Mouse (Mus musculus) embryonic fibroblast, embryonic 13.5 days (primary cell): ENCODE data around the gene Acox3.

Source experiments
- CTCF ChIP-seq: IDR thresholded peaks from 2 replicates; pipeline ENCODE4 v1.5.1; 2011; ENCODE audit warnings: mild to moderate bottlenecking, control low read depth, low read length, moderate library complexity, borderline replicate concordance; ENCODE audit not compliant: insufficient read depth
- POLR2A ChIP-seq: IDR thresholded peaks from 2 replicates; pipeline ENCODE4 v1.6.1; 2011; ENCODE audit warnings: low read depth, mild to moderate bottlenecking, control low read depth, low read length, moderate library complexity

GRCm38 (mm10) chr5:35609381-35609780 lies 26.5 kb downstream of the Acox3 start:
- TF ChIP-seq CTCF, result no peak
- TF ChIP-seq POLR2A, result no peak
